Mouse (Mus musculus) kidney, embryonic 15.5 days (tissue): ENCODE results near the gene Tnfrsf11a. TPM values are rescaled to one million over a fixed set of nuclear protein-coding genes. Genes with fewer than 3 reads are reported as not detected.
"Not testable (repeated sequence)": the region's sequence is repeated elsewhere in the genome, so short reads cannot be mapped to it uniquely, and the experiment has no call there.

Experiments used
- ATAC-seq: fragments of 200-750 bp; cut with Nextera tagmentation; replicated peaks from 2 replicates; pipeline ENCODE4 v1.8.0; 2017; ENCODE audit warnings: moderate TSS enrichment; ENCODE audit not compliant: low FRiP score
- H3K27ac ChIP-seq: fragments of 300-500 bp; sonication (generic); 2 replicates; pipeline ENCODE4 v1.5.1; 2015; ENCODE audit warnings: mild to moderate bottlenecking, inconsistent platforms
- H3K27me3 ChIP-seq: fragments of 300-500 bp; sonication (generic); 2 replicates; pipeline ENCODE4 v1.6.1; 2015; ENCODE audit warnings: inconsistent platforms
- H3K36me3 ChIP-seq: fragments of 300-500 bp; sonication (generic); 2 replicates; pipeline ENCODE4 v1.6.1; 2015; ENCODE audit warnings: inconsistent platforms
- H3K4me1 ChIP-seq: fragments of 300-500 bp; sonication (generic); 2 replicates; pipeline ENCODE4 v1.6.1; 2015; ENCODE audit warnings: inconsistent platforms
- H3K4me2 ChIP-seq: fragments of 300-500 bp; sonication (generic); 2 replicates; pipeline ENCODE4 v1.6.1; 2015; ENCODE audit warnings: moderate library complexity, mild to moderate bottlenecking, inconsistent platforms
- H3K4me3 ChIP-seq: fragments of 300-500 bp; sonication (generic); replicated peaks from 2 replicates; pipeline ENCODE4 v1.5.1; 2015; ENCODE audit warnings: mild to moderate bottlenecking, inconsistent platforms
- H3K9ac ChIP-seq: fragments of 300-500 bp; sonication (generic); 2 replicates; pipeline ENCODE4 v1.6.1; 2015; ENCODE audit warnings: mild to moderate bottlenecking, inconsistent platforms
- H3K9me3 ChIP-seq: fragments of 300-500 bp; sonication (generic); replicated peaks from 2 replicates; pipeline ENCODE4 v1.6.1; 2016; ENCODE audit warnings: inconsistent platforms
- WGBS: fragments of 180-500 bp; shearing (Covaris S2); methylation state at CpG from one replicate; pipeline ENCODE4 v1.1.7; 2015; ENCODE audit warnings: mixed read lengths; 5-methylcytosine and 5-hydroxymethylcytosine counted together
- polyA plus RNA-seq: library from polyadenylated mRNA; unstranded; fragments of >200 nt; fragmentation: Nextera tagmentation; extraction: Ambion mirVana; gene quantifications from 2 replicates; pipeline ENCODE4 v1.2.1, GENCODE M21; 2015

Gene Tnfrsf11a
- polyA plus RNA-seq, 1 experiment from 2014 or later: 1.5 TPM

GRCm38 (mm10) chr1:105790103-105790502, 9.6 kb downstream of the Tnfrsf11a start:
- Histone ChIP-seq H3K36me3 (no peaks in the 10 kb centered on the region), H3K9ac (no peak overlapping the region), H3K9me3 (no peaks in the 10 kb centered on the region), H3K27me3 (no peaks in the 10 kb centered on the region), H3K4me1 (peaks cover 2% of the 10 kb centered on the region; the same call in 1 of the 2 replicates), H3K4me3 (no peak overlapping the region), H3K27ac (no peak overlapping the region), H3K4me2 (no peak overlapping the region)
- WGBS: 90% methylated on average over 3 of the region's 3 CpGs
- ATAC-seq: no peak

GRCm38 (mm10) chr1:105794670-105795069, 14.2 kb downstream of the Tnfrsf11a start:
- H3K4me2 ChIP-seq: no peak overlapping the region
- no peak overlapping the region for H3K27ac ChIP-seq
- ATAC-seq: no peak
- no peaks in the 10 kb centered on the region for H3K36me3 ChIP-seq
- H3K9ac ChIP-seq: no peak overlapping the region
- H3K4me3 ChIP-seq: no peak overlapping the region
- no peaks in the 10 kb centered on the region for H3K9me3 ChIP-seq
- H3K4me1 ChIP-seq: no peaks in the 10 kb centered on the region
- WGBS: 69% methylated on average over 6 of the region's 6 CpGs
- H3K27me3 ChIP-seq: no peaks in the 10 kb centered on the region

GRCm38 (mm10) chr1:105795705-105796104, 15.2 kb downstream of the Tnfrsf11a start:
- no peak for ATAC-seq
- H3K4me2 ChIP-seq: no peak overlapping the region
- 90% methylated on average over 4 of the region's 4 CpGs for WGBS
- H3K27me3 ChIP-seq: no peaks in the 10 kb centered on the region
- no peak overlapping the region for H3K9ac ChIP-seq
- no peaks in the 10 kb centered on the region for H3K9me3 ChIP-seq
- no peak overlapping the region for H3K27ac ChIP-seq
- no peak overlapping the region for H3K4me3 ChIP-seq
- no peaks in the 10 kb centered on the region for H3K4me1 ChIP-seq
- no peaks in the 10 kb centered on the region for H3K36me3 ChIP-seq

- H3K4me2 ChIP-seq: no peak overlapping the region
- no peaks in the 10 kb centered on the region for H3K27me3 ChIP-seq
- no peak for ATAC-seq
- H3K9me3 ChIP-seq: no peaks in the 10 kb centered on the region
- H3K4me3 ChIP-seq: no peak overlapping the region
- H3K9ac ChIP-seq: no peak overlapping the region
- 89% methylated on average over 6 of the region's 6 CpGs for WGBS
- no peaks in the 10 kb centered on the region for H3K36me3 ChIP-seq
- no peak overlapping the region for H3K27ac ChIP-seq
- H3K4me1 ChIP-seq: peaks cover 2% of the 10 kb centered on the region; the same call in 1 of the 2 replicates
Measured at GRCm38 (mm10) chr1:105800570-105800969, 20.1 kb downstream of the Tnfrsf11a start.

GRCm38 (mm10) chr1:105801252-105801651, 20.7 kb downstream of the Tnfrsf11a start:
- Histone ChIP-seq H3K4me2 (no peak overlapping the region), H3K9ac (no peak overlapping the region), H3K4me1 (peaks cover 2% of the 10 kb centered on the region; the same call in 1 of the 2 replicates), H3K4me3 (no peak overlapping the region), H3K9me3 (no peaks in the 10 kb centered on the region), H3K27me3 (no peaks in the 10 kb centered on the region), H3K36me3 (no peaks in the 10 kb centered on the region), H3K27ac (no peak overlapping the region)
- no peak for ATAC-seq

GRCm38 (mm10) chr1:105802941-105803340, 22.4 kb downstream of the Tnfrsf11a start:
- Histone ChIP-seq H3K27ac (no peak overlapping the region), H3K4me3 (no peak overlapping the region), H3K4me2 (no peak overlapping the region), H3K9me3 (no peaks in the 10 kb centered on the region), H3K9ac (no peak overlapping the region), H3K4me1 (peaks cover 2% of the 10 kb centered on the region; the same call in 1 of the 2 replicates), H3K36me3 (no peaks in the 10 kb centered on the region), H3K27me3 (no peaks in the 10 kb centered on the region)
- ATAC-seq: no peak
- 62% methylated on average over 6 of the region's 6 CpGs for WGBS

- Histone ChIP-seq H3K9ac (no peak overlapping the region), H3K4me2 (no peak overlapping the region), H3K4me1 (peaks cover 2% of the 10 kb centered on the region; the same call in 1 of the 2 replicates), H3K4me3 (no peak overlapping the region), H3K27me3 (no peaks in the 10 kb centered on the region), H3K9me3 (no peaks in the 10 kb centered on the region), H3K36me3 (no peaks in the 10 kb centered on the region), H3K27ac (no peak overlapping the region)
- ATAC-seq: no peak
- 66% methylated on average over 3 of the region's 3 CpGs for WGBS
Measured at GRCm38 (mm10) chr1:105804285-105804684, 23.8 kb downstream of the Tnfrsf11a start.

GRCm38 (mm10) chr1:105805565-105805964, 25.0 kb downstream of the Tnfrsf11a start:
- H3K27ac ChIP-seq: no peak overlapping the region
- no peak overlapping the region for H3K4me2 ChIP-seq
- WGBS: 90% methylated on average over 4 of the region's 4 CpGs
- no peaks in the 10 kb centered on the region for H3K27me3 ChIP-seq
- H3K4me1 ChIP-seq: peaks cover 2% of the 10 kb centered on the region; the same call in 1 of the 2 replicates
- H3K9me3 ChIP-seq: no peaks in the 10 kb centered on the region
- H3K9ac ChIP-seq: no peak overlapping the region
- H3K36me3 ChIP-seq: no peaks in the 10 kb centered on the region
- no peak for ATAC-seq
- no peak overlapping the region for H3K4me3 ChIP-seq

GRCm38 (mm10) chr1:105807028-105807722, 26.7 kb downstream of the Tnfrsf11a start:
- ATAC-seq: no peak
- H3K36me3 ChIP-seq: no peaks in the 10 kb centered on the region
- no peak overlapping the region for H3K4me2 ChIP-seq
- 89% methylated on average over 10 of the region's 10 CpGs for WGBS
- 0 out of 2 replicates have a peak, but pooled peaks cover 1% of the 10 kb centered on the region for H3K4me1 ChIP-seq
- H3K27me3 ChIP-seq: no peaks in the 10 kb centered on the region
- no peak overlapping the region for H3K27ac ChIP-seq
- no peak overlapping the region for H3K9ac ChIP-seq
- H3K4me3 ChIP-seq: no peak overlapping the region
- H3K9me3 ChIP-seq: no peaks in the 10 kb centered on the region

- not testable (repeated sequence) for H3K9ac ChIP-seq, H3K27me3 ChIP-seq, H3K9me3 ChIP-seq, H3K4me1 ChIP-seq, H3K36me3 ChIP-seq, H3K4me3 ChIP-seq, H3K4me2 ChIP-seq, ATAC-seq, H3K27ac ChIP-seq
Measured at GRCm38 (mm10) chr1:105812027-105812426, 31.5 kb downstream of the Tnfrsf11a start.

GRCm38 (mm10) chr1:105812960-105813708, 32.6 kb downstream of the Tnfrsf11a start:
- no peaks in the 10 kb centered on the region for H3K27me3 ChIP-seq
- 61% methylated on average over 20 of the region's 20 CpGs for WGBS
- H3K4me1 ChIP-seq: peaks cover 7% of the 10 kb centered on the region
- no peak overlapping the region for H3K9ac ChIP-seq
- no peaks in the 10 kb centered on the region for H3K9me3 ChIP-seq
- H3K36me3 ChIP-seq: no peaks in the 10 kb centered on the region
- H3K27ac ChIP-seq: no peak overlapping the region
- ATAC-seq: peak; percentile 65
- no peak overlapping the region for H3K4me3 ChIP-seq
- H3K4me2 ChIP-seq: no peak overlapping the region

GRCm38 (mm10) chr1:105813709-105814061, 33.2 kb downstream of the Tnfrsf11a start:
- Histone ChIP-seq H3K9me3 (no peaks in the 10 kb centered on the region), H3K27ac (no peak overlapping the region), H3K36me3 (no peaks in the 10 kb centered on the region), H3K4me2 (no peak overlapping the region), H3K9ac (no peak overlapping the region), H3K27me3 (no peaks in the 10 kb centered on the region), H3K4me3 (no peak overlapping the region), H3K4me1 (peaks cover 7% of the 10 kb centered on the region)
- peak; percentile 50 for ATAC-seq
- WGBS: 59% methylated on average over 11 of the region's 11 CpGs
